Mouse (Mus musculus): ENCODE results near the gene Dstn. TPM values are rescaled to one million over a fixed set of nuclear protein-coding genes. Genes with fewer than 3 reads are reported as not detected.

Gene Dstn
- total RNA-seq, 2 experiments from 2014 or later = 26.4 to 41.7 TPM

DNA sequence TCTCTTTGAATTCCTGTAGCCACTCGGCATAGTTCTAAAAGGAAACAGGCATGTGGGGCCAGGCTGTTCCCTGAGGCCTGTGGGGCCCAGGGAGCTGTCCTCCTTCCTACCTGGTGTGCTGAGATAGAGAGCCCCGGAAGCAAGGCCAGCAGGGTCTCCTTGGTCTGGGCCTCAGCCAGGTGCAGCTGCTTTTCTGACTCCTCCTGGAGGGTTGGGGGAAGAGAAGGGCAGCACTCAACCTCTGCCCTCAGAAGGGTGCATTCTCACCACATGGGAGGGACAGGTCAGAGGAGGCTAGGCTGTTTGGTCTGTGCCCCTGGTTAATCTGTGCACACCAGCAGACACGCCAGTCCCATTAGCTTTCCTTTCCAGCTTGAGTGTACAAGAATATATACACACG is 39.9 kb downstream of the Dstn start:
- DNase-seq = no peak

DNA sequence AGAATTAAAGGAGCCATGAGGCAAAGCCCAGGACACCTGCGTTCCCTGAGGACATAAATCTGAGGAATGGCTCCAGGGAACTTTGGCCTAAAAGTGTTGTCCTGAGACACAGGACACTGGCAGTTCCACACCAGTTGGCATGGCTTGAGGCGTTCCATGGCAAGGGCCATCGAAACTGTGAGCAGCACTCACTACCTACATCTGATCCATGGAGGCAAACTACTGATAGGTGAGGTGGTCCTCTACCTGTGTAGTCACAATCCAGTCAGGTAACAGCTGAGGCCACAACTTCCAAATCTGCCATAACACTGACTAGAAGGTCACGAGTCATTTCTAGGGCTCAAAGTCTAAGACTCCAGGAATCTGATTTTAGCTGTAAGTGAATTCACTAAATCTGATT is 40.6 kb downstream of the Dstn start:
- DNase-seq = no peak

DNA sequence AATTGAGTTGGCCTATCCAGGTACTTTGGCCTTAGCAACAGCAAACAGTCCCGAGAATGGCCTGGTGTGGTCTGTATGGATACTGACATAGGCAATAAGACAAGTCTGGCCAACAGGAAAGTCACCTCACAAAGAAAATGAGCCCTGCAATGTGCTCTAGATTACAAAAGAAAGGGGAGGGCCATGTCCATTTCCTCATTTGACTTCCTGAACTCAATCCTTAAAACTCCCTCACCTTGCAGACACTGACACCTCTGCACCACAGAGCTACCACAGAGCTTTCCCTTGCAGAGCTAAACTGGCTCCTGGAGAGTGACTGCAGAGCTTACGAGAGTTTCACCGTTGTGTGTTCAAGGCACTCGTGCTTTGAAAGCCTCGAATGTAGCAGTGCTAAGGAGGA is 47.1 kb downstream of the Dstn start:
- DNase-seq = no peak

DNA sequence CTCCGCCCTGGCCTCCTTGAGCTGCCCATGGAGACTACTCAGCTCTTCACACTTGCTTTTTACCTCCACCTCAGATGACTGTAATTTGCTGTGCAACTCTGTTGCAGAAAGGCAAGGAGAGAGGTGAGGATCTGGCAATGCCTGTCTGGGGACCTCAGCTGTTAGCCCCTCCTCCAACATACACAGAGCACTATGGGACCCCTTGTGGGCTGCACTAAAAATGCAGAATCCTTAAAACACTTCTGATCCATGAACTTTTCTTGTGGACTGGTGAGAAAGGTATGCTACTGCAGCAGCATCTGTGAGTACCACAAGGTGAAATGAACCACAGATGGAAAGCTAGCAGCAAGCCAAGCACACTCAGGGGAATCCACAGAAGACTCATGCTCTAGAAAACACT is 48.2 kb downstream of the Dstn start:
- no peak for DNase-seq

DNA sequence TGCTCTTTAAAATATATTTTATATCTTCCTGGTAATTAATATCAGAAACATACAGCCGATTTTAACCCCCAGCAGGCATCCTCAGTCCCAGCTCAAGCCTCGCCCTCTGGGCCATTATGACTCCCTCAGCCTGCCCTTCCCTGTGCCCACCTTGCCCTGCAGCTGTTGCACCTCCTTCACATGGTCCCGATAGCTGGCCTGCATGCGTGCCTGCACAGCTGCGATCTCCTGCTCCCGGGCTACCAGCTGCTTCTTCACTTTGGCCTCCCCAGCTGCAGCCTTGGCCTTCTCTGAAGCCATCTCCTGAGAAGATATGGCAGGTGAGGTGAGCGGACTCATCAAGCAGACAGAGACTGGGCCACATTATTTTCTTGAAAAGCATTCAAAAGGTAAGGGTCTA is 54.1 kb downstream of the Dstn start:
- no peak for DNase-seq

DNA sequence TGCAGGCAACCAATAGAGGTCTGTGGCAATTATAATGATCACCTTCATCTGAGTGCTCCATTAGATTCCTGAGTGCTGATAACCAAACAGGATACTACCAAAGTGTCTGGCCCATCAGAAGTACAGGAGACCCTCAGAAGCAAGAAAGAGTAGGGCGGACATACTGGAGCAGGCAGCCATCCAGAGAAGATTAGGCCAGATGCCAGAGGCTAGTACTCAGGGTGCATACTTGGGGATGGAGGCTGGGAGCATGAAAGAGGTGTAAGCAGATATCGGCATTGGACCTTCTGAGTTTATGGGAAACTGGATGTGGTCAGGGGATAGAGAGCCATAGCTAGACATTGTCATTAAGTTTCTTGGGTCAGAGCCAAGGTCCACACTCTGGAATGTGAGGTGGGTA is 55.7 kb downstream of the Dstn start:
- no peak for DNase-seq

DNA sequence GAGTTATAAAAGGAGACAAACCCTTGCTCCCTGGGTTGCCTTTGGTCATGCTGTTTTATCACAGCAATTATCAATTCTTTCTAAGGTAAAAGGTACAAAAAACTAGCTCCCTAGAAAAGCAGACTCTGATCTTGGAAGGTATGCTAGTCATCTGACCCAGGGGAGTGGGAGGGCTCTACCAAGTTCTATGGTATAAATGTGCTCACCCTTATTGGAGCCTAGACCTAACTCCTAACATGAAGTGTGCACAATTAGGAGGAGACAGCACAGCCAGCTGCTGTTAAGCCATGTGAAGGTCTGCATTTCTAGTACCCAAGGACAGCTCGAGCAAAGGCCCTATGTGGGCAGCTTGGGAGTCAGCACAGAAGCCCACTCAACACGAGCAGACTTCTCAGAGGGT is 56.8 kb downstream of the Dstn start:
- no peak for DNase-seq

DNA sequence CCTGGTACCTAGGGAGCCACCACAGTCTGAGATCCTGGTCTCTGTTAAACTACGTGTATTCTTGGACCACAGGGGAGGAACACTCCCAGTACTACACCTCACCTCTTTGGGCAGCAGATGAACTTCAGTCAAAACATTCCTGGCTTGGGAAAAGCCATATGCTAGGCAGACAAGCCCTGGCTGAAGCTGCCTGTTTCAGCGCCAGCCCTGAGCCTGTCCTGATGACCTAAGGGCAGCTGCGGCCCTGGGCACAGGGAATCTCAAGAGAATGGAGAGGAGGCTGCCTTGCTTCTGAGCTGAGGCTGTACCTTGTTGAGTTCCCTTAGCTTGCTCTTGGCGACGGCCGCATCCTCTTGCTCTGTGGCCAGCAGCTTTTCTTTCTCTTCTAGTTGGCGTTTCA is 58.0 kb downstream of the Dstn start:
- DNase-seq = no peak

DNA sequence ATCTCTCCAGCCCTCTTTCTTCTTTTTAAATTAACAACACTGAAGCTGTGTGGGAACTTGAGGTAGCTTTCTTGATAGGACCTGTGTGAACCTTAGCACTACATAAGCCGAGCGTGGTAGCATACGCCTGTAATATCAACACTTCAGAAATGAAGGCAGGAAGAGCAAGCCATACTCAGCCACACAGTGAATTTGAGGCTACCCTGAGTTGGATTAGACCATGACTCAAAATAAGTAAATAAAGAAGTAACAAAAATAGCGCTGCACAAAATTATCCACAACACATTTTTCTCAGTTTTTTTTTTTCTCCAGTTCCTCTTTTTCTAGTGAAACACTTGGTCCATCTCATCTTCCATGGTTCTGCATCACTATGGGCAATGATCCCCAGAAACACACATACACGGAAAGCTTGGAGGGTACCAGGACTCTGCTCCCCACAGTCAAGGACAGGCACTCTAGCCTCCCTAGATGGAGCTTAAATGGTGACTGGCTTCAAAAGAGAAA is 60.1 kb downstream of the Dstn start:
- DNase-seq = no peak

DNA sequence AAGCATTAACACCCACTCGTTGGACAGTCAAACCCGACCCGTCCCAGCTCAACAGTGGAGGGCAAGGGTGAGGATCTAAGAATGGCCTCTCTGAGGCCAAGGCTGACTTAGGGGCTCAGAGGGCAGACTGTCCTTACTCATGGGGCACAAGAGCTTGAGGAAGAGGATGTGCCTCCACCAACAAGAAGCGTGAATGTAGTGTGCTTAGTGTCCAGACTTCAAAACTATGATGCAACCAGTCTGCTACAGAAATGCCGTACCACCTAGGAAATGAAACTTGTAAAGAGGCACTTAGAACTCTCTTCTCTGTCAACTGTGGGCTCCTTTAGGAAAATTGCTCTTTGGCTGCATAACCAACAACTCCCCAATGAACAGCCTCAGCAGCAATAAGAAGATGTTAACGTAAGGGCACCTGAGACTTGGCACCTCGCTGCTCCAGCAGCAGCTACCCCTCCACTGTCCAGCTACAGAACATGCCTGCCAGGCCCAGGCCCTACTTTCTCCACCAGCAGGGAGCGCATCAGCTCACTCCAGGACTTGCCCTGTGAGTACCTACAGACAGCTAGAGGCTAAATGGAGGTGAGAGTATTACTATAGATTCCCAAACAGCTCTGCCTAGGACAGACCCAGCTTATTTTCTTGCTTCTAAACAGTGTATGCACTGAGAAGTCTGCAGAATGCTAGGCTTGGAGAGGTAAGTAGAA is 63.5 kb downstream of the Dstn start:
- peak; percentile 11 for DNase-seq

DNA sequence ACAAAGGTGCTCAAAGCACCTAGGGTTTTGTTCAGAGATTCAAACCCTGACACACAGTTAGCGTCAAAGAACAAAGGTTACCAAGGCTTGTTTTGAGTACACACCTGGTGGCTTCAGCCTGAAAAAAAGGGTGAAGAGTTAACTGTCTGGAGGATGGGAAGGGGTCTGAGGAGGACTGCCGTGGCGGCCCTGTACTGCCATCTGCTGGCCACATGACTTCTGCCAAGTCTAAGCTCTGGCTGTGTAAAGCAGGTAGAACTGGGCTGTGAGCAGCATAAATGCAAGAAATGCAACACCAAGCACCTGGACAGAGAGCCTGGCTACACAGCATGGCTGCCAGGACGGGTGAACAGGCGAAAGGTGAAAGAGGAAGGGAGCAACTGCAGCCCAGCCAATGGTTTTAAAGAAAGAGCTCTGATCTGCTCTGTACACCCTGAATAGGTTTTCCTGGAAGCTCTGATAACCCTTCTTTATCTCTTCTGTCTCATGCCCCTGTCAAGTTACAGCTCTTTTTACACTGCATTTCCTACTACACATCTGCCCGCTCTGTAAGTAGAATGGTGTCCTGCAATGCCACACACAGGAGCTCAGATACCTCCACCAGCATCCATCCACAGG is 65.8 kb downstream of the Dstn start:
- peak; percentile 8 for DNase-seq

DNA sequence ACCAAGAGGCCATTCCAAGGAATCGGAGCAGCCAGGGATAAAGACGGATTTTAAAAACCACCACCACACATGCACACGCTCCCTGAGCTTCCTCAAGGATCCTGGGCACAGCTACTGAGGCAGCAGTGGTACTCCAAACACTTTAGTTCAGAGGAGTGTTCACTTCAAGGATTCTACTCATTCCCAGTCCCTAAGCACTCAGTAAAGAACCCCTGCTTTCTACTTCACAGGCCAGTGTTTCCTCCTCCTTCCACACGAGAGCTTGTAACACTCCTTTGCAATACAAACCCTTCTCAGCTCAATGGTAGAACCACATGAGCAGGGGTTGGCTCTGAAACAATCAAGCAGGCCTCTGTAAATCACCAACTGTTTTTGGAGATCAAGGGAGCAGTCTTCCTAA is 67.0 kb downstream of the Dstn start:
- DNase-seq = no peak

DNA sequence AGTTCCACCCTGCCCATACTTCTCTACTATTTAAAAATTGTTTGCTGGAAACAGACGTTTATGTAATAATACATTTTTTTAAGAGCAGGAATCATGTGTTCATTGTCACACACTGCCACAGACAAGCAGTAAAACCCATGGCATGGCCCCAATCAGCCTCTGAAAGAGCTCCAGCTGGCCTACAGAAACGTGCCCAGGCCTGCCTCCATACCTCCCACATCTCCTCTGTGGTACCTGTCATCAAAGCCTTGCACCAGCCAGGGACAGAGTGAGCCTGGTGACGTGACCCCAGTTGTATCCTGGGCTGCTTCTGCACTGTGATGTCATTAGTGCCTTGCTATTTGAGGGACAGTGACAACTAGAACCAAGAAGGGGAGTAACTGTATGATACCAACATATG is 67.8 kb downstream of the Dstn start:
- peak; percentile 2 for DNase-seq

DNA sequence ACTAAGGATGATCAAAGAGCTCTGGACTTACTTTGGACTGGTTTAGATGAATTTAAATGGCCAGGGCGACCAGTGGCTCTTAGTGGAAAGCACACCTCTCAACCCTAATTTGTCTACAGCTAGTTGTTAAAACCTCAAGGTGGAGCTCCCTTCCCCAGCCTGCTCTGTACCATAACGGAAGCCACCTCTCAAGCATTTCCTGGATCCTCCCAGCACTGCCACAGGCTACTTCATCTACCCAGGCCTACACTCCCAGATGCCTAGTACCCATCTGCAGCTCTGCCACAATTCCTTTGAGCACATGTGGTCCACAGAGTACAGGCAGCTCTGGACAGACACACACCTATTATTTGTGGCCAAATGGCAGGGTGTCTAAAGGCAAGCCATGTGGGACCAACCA is 68.4 kb downstream of the Dstn start:
- peak; percentile 4 for DNase-seq

DNA sequence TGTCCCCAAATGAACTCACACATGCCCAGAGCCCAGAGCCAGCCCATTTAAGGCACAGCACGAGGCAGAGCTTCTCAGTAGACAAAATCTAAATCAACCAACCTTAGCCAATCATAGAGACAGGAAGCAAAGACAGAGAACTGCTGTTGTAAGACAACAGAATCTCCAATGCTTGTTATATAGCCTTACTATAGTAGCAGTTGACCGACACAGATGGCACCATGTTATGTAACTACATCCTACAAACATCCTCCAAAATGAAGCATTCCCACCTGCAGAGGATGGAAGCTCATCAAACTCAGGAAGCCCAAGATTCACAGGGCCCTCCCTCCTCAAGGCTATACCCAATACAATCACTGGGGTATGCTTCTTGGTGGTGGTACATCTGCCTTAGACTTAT is 72.4 kb downstream of the Dstn start:
- no peak for DNase-seq

DNA sequence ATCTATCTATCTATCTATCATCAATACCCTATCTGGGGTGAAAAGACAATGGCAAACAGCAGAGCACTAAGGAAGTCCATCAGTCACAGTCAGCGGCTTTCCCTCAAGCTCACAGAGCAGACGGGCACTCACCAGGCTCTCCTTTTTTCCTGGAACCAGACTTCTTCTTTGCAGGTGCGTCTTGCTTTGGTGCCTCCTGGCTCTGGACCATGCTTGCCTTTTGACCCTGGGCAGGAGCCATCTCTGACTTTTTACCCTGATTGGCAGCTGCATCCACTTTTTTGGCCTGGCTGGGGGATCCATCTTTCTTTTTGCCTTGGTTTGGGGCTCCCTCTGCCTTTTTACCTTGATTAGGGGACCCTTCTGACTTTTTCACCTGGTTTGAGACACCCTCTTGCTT is 72.9 kb downstream of the Dstn start:
- DNase-seq = no peak

DNA sequence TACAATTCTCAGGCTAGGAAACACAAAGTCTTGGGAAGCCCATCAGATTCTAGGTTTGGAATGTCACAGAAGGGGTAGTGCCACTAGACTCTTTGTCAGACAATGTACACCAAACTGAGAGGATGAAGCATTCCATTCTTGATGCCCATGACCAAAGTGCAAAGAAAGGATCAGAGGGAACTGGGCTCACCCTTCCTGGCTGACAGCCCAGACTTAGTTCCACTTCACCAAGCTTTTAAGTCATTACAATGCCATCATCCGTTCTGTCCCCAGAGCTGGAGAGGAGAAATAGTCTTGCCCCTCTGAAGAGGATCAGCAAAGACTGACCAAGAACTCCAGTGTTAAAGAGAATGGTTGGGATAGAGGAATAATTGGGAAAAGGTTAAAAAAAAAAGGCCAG is 75.9 kb downstream of the Dstn start:
- DNase-seq = no peak

DNA sequence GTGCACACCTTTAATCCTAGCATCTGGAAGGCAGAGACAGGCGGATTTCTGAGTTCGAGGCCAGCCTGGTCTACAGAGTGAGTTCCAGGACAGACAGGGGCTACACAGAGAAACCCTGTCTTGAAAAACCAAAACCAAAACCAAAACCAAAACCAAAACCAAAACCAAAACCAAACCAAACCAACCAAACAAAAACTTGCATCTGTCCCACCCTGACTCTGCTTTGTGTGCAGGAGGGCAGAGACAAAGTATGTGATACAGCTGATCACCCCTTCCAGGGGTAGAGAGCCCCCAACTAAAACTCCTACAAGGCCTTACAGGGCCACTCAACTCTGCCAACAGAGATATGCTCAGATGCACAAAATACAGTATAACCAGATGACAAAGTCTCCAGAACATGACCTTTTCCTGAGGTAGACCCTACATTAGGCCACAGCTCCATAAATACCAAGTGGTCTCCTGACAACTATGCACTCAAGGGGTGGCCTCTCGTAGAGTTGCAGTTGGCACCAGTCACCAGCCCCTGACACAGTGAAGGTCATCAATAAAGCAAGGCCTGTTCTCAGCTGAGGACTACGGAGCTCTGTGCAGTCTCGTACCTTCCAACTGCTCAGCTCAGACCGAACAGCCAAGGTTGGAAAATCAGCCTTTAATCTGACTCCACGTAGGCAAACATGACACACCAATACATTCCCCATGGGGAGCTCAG is 77.0 kb downstream of the Dstn start:
- no peak for DNase-seq

Other genes with a start within 250 kb of the Dstn start
- gene Bfsp1, start 52.1 kb upstream of the Dstn start, total RNA-seq (2021) = under 1 TPM; 0.26 to 0.46 TPM
- 10 to 100 TPM; 43.4 to 55.8 TPM for gene Rrbp1, start 95.9 kb downstream of the Dstn start, total RNA-seq (2021)
- not detected for gene Banf2, start 117.7 kb downstream of the Dstn start, total RNA-seq (2021)

Measured in gastrocnemius, postnatal 25 days (tissue).